Mouse (Mus musculus): ENCODE measurements around the gene Znrf4. TPM values are rescaled to one million over a fixed set of nuclear protein-coding genes. Genes with fewer than 3 reads are reported as not detected.
A peak's percentile ranks its signal among the peaks of the same experiment; 100 is the strongest.

Gene Znrf4
- total RNA-seq, 2 experiments from 2014 or later = not detected

- DNase-seq = no peak
Measured at GRCm38 (mm10) chr17:56468380-56468779, 43.9 kb downstream of the Znrf4 start.

GRCm38 (mm10) chr17:56467456-56467884 is 44.8 kb downstream of the Znrf4 start:
- DNase-seq = peak; percentile 57 to 70

GRCm38 (mm10) chr17:56466747-56467146 is 45.5 kb downstream of the Znrf4 start:
- no peak for DNase-seq

- DNase-seq = no peak
Measured at GRCm38 (mm10) chr17:56464817-56465216, 47.4 kb downstream of the Znrf4 start.

GRCm38 (mm10) chr17:56464345-56464744 is 47.9 kb downstream of the Znrf4 start:
- no peak for DNase-seq

- no peak for DNase-seq
Measured at GRCm38 (mm10) chr17:56463500-56463899, 48.7 kb downstream of the Znrf4 start.

- no peak for DNase-seq
Measured at GRCm38 (mm10) chr17:56462835-56463455, 49.3 kb downstream of the Znrf4 start.

GRCm38 (mm10) chr17:56461771-56462743 is 50.2 kb downstream of the Znrf4 start:
- peak; percentile 95 to 96 for DNase-seq

Other genes starting within 250 kb of the Znrf4 start
- gene Ticam1, start 235.6 kb downstream of the Znrf4 start, total RNA-seq (2021) = 1 to 10 TPM; 6.1 to 6.7 TPM
- gene Plin3, start 219.6 kb downstream of the Znrf4 start, total RNA-seq (2021) = 10 to 100 TPM; 10.9 to 15.0 TPM
- gene Arrdc5, start 212.1 kb downstream of the Znrf4 start, total RNA-seq (2021) = not detected
- 1 to 10 TPM; 1.2 to 1.3 TPM for gene Uhrf1, start 209.1 kb downstream of the Znrf4 start, total RNA-seq (2021)
- gene Kdm4b, start 186.4 kb downstream of the Znrf4 start, total RNA-seq (2021) = 10 to 100 TPM; 84.3 to 96.2 TPM
- gene Ptprs, start 35.9 kb downstream of the Znrf4 start, total RNA-seq (2021) = 100 to 1,000 TPM; 657 to 686 TPM
- gene Gm20219, start 42.0 kb upstream of the Znrf4 start, total RNA-seq (2021) = 1 to 10 TPM; 3.3 to 5.4 TPM
- gene Safb2, start 72.2 kb upstream of the Znrf4 start, total RNA-seq (2021) = 100 to 1,000 TPM; 142 to 174 TPM
- gene Safb, start 72.4 kb upstream of the Znrf4 start, total RNA-seq (2021) = 100 to 1,000 TPM; 178 to 183 TPM
- gene 2410015M20Rik, start 97.3 kb upstream of the Znrf4 start, total RNA-seq (2021) = 100 to 1,000 TPM; 123 to 131 TPM
- gene Rpl36, start 101.0 kb upstream of the Znrf4 start, total RNA-seq (2021) = 100 to 1,000 TPM; 358 to 400 TPM
- 10 to 100 TPM; 58.7 to 59.4 TPM for gene Lonp1, start 114.5 kb upstream of the Znrf4 start, total RNA-seq (2021)
- under 1 TPM; 0.82 to 0.91 TPM for gene Catsperd, start 115.7 kb upstream of the Znrf4 start, total RNA-seq (2021)
- 10 to 100 TPM; 86.7 to 88.3 TPM for gene Ranbp3, start 160.9 kb upstream of the Znrf4 start, total RNA-seq (2021)
- 100 to 1,000 TPM; 213 to 221 TPM for gene Ndufa11, start 205.3 kb upstream of the Znrf4 start, total RNA-seq (2021)
- gene Vmac, start 205.6 kb upstream of the Znrf4 start, total RNA-seq (2021) = 10 to 100 TPM; 10.4 to 14.2 TPM
- 1 to 10 TPM; 2.8 to 3.9 TPM for gene Nrtn, start 245.1 kb upstream of the Znrf4 start, total RNA-seq (2021)

All from layer of hippocampus, postnatal 36 days (tissue).